Mouse (Mus musculus) spleen, adult 2 months (tissue): ENCODE results near the gene Ebp.

Experiments
- CTCF ChIP-seq: fragments of 200-500 bp; IDR thresholded peaks from 2 replicates; pipeline ENCODE4 v1.5.1; 2011; ENCODE audit warnings: mild to moderate bottlenecking, inconsistent platforms; ENCODE audit not compliant: insufficient read depth, insufficient read length, insufficient replicate concordance; ENCODE audit errors: extremely low read depth
- POLR2A ChIP-seq: fragments of 200-500 bp; IDR thresholded peaks from 2 replicates; pipeline ENCODE4 v1.6.1; 2011; ENCODE audit warnings: low read depth, low read length, inconsistent platforms

DNA sequence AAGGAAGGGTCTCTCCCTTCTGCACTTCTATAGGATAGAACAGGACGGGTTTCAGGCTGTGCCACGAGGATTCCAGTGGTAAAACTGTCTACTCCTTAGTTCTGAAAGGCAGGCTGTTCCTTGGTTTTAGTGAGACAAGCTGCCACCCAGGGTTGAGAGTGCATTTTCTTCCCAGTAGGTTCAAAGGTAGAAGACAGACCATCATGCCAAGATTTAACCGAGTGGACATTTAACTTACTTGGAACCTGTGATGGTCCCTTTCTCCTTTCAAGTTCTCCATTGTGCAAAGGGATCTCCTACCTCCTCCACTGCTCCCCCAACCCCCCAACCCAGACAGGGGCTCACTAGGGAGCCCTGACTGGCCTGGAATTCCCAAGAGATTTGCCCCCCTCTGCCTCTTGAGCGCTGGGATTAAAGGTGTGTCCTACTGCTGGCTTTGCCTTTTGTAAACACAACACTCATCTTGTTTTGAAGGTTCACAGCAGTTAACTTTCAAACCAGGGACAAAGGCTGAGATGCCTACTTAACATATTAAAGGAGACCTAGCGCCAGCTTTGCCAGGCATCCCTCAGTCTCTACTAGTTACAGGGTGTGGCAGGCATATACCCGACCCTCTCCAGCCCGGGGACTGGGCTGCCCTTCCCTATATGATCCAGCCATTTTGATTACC, 10.3 kb downstream of the Ebp start:
- TF ChIP-seq POLR2A (no peak), CTCF (no peak)
